Mouse (Mus musculus) liver, adult 2 months (tissue): ENCODE measurements around the gene Prkar2b.

Experiments used
- CTCF ChIP-seq: fragments of 200-500 bp; IDR thresholded peaks from 2 replicates; pipeline ENCODE4 v1.5.1; 2011; ENCODE audit warnings: low read depth, low read length, control low read depth
- POLR2A ChIP-seq: fragments of 200-500 bp; IDR thresholded peaks from 2 replicates; pipeline ENCODE4 v1.6.1; 2011; ENCODE audit warnings: low read length, control low read depth; ENCODE audit not compliant: insufficient read depth; ENCODE audit errors: extremely low read depth

GRCm38 (mm10) chr12:31917245-31917644 lies 143.9 kb downstream of the Prkar2b start:
- TF ChIP-seq CTCF (no peak), POLR2A (no peak)
